In genomic region chr1:183047191-183047912, GRCm38 (mm10) we compare ENCODE assay signal across 8 mouse cellular contexts.
DNase-seq lines count a peak whose midpoint lies in the region; ATAC-seq and TF ChIP-seq lines count a peak whose summit lies in the region.

No protein-coding gene starts in this region.

- TF ChIP-seq CTCF in kidney, postnatal 0 days (IDR thresholded peaks at IDR 0.05; ENCODE audit: low read depth), result no peak
- TF ChIP-seq CTCF in small intestine, adult 2 months (IDR thresholded peaks at IDR 0.05; ENCODE audit: extremely low read depth, insufficient read length, insufficient replicate concordance, low read depth, low read length), result no peak
- TF ChIP-seq CTCF in left cerebral cortex, adult 2 months (IDR thresholded peaks at IDR 0.05), result no peak
- no peak for TF ChIP-seq CTCF in cerebellum, adult 2 months (IDR thresholded peaks at IDR 0.05; ENCODE audit: borderline replicate concordance, insufficient read depth, low read depth, low read length)

- H3K9me3 ChIP-seq in kidney, postnatal 0 days (replicated peaks; ENCODE audit: low read length), result no peaks in the 10 kb centered on the region

- H3K9ac ChIP-seq in kidney, postnatal 0 days (ENCODE audit: low read depth, low read length), result no peak overlapping the region

- no peaks in the 10 kb centered on the region for H3K36me3 ChIP-seq in kidney, postnatal 0 days (ENCODE audit: insufficient read depth, low read length)
- no peaks in the 10 kb centered on the region for H3K36me3 ChIP-seq in small intestine, adult 2 months (ENCODE audit: control insufficient read depth, insufficient read depth, low read length)

- peak; percentile 66 to 74 for DNase-seq in cerebellum, postnatal 14 days
- no peak for DNase-seq in cerebellum, adult 8-10 months
- peak; percentile 59 for DNase-seq in retina, postnatal 1 day
- no peak for DNase-seq in retina, embryonic 14.5 days (ENCODE audit: low spot score)
- DNase-seq in kidney, postnatal 0 days (ENCODE audit: low spot score), result peak; percentile 83
- no peak for DNase-seq in left cerebral cortex, adult 2 months (ENCODE audit: extremely low spot score in 1 of 2, low spot score in 2 of 2)
- DNase-seq in cerebellum, adult 2 months, result no peak

- H3K27ac ChIP-seq in kidney, postnatal 0 days, result no peak overlapping the region
- H3K27ac ChIP-seq in small intestine, adult 2 months (ENCODE audit: insufficient read depth, low read depth, low read length), result peak overlapping the region; percentile 97
- no peak overlapping the region for H3K27ac ChIP-seq in left cerebral cortex, adult 2 months
- H3K27ac ChIP-seq in cerebellum, adult 2 months (ENCODE audit: insufficient read depth, low read length), result no peak overlapping the region

- 26% methylated on average over 7 of the region's 7 CpGs for WGBS in kidney, postnatal 0 days
- WGBS in small intestine, adult 2 months, result 32% methylated on average over 7 of the region's 7 CpGs
- WGBS in cerebellum, adult 2 months, result 22% methylated on average over 7 of the region's 7 CpGs

- H3K4me2 ChIP-seq in kidney, postnatal 0 days (ENCODE audit: low read length), result no peak overlapping the region

- H3K27me3 ChIP-seq in kidney, postnatal 0 days (ENCODE audit: insufficient read depth, low read length), result no peaks in the 10 kb centered on the region
- H3K27me3 ChIP-seq in small intestine, adult 2 months (ENCODE audit: control insufficient read depth, insufficient read depth, low read length), result no peaks in the 10 kb centered on the region
- no peaks in the 10 kb centered on the region for H3K27me3 ChIP-seq in cerebellum, adult 2 months (ENCODE audit: control insufficient read depth, insufficient read depth, low read length)

- intact Hi-C loops in left cerebral cortex, adult 2 months (cut with DNase I), result no loop called here

- no peak overlapping the region for H3K4me3 ChIP-seq in kidney, postnatal 0 days (replicated peaks; ENCODE audit: low read depth, low read length)
- H3K4me3 ChIP-seq in small intestine, adult 2 months (ENCODE audit: low read depth, low read length), result no peak overlapping the region
- no peak overlapping the region for H3K4me3 ChIP-seq in left cerebral cortex, adult 2 months
- no peak overlapping the region for H3K4me3 ChIP-seq in cerebellum, adult 2 months (replicated peaks; ENCODE audit: insufficient read depth, low read depth, low read length)

- peaks cover 16% of the 10 kb centered on the region for H3K4me1 ChIP-seq in kidney, postnatal 0 days (replicated peaks; ENCODE audit: insufficient read depth, low read length)
- H3K4me1 ChIP-seq in small intestine, adult 2 months (ENCODE audit: control insufficient read depth, insufficient read depth, insufficient read length, low read length), result peaks cover 20% of the 10 kb centered on the region
- peaks cover 6% of the 10 kb centered on the region for H3K4me1 ChIP-seq in cerebellum, adult 2 months (ENCODE audit: control insufficient read depth, insufficient read depth, low read length)

- TF ChIP-seq POLR2A in small intestine, adult 2 months (IDR thresholded peaks at IDR 0.05; ENCODE audit: low read depth, low read length), result no peak
- no peak for TF ChIP-seq POLR2A in cerebellum, adult 2 months (IDR thresholded peaks at IDR 0.05; ENCODE audit: borderline replicate concordance, insufficient read depth, low read length)

- peak; percentile 50; the same call in 1 of the 2 replicates for ATAC-seq in kidney, postnatal 0 days (replicated peaks; ENCODE audit: low FRiP score, low read depth)

Comparison
In these comparisons a context has a peak if more than half of its experiments do, and no peak if none do; other contexts are left out.
1. DNase-seq: peak in cerebellum, postnatal 14 days (2 of 2), retina, postnatal 1 day (single experiment) and kidney, postnatal 0 days (single experiment); none in cerebellum, adult 8-10 months (single experiment), retina, embryonic 14.5 days (single experiment), left cerebral cortex, adult 2 months (0 of 2) and cerebellum, adult 2 months (0 of 2).